Mouse (Mus musculus): ENCODE measurements around the gene Tnfrsf12a. TPM values are rescaled to one million over a fixed set of nuclear protein-coding genes. Genes with fewer than 3 reads are reported as not detected.

Tnfrsf12a gene
- polyA plus RNA-seq, 1 experiment from 2014 or later, result 7.0 TPM

DNA sequence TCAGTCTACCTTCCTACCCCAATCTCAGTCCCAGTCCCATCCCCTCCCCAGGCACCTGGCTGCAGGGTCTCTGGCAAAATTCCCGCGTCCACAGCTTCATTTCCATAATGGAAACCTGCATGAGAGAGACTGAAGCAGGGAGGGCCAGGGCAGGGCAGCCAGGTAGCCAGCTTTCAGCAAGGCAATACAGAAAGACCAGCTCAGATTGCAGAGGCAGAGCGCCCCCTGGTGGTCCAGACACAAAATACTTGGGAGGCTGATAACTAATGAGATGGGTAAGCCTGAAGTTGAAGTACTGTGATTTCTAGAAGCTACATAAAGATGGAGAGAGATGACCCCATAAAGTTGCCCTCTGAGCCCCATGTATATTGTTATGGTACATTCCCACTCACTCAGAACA is 28.9 kb upstream of the Tnfrsf12a start:
- Histone ChIP-seq H3K9ac (ENCODE audit: low read depth, low read length) (no peak overlapping the region), H3K4me2 (ENCODE audit: low read depth, low read length) (no peak overlapping the region)
- no peak for ATAC-seq (ENCODE audit: low read depth)

DNA sequence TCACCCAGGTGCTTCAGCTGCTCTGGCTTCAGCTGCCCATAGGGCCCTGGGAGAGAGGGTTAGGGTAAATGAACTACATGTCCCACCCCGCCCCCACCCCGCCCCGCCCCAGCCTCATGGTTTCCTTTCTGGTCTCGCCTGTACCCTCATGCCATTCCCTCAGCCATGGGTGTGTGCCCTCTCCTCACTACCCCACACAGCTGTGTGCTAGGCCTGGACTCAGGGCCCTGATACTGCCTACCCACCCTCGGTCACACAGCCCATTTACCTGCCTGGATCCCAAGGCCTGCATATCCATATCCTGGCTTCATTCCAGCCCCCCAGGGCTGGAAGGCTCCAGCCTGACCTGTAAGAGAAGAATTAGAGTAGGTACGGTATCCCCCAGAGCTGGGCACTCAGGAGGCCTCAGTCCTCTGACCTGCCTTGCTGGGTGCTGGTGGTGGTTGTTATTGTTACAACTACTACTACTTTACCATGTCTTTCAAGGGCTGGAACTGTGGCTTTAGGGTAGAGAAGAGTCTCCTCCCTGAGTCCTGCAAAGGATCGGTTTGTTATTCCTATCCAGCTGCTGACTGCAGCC is 28.3 kb upstream of the Tnfrsf12a start:
- Histone ChIP-seq H3K4me2 (ENCODE audit: low read depth, low read length) (no peak overlapping the region), H3K27ac (ENCODE audit: low read length) (no peak overlapping the region), H3K9me3 (replicated peaks; ENCODE audit: control insufficient read depth, low read length) (no peaks in the 10 kb centered on the region), H3K4me1 (ENCODE audit: control insufficient read depth, low read depth, low read length) (no peaks in the 10 kb centered on the region), H3K27me3 (ENCODE audit: control insufficient read depth, insufficient read depth, low read depth, low read length) (peaks cover 12% of the 10 kb centered on the region), H3K36me3 (ENCODE audit: control insufficient read depth, insufficient read depth) (no peaks in the 10 kb centered on the region), H3K9ac (ENCODE audit: low read depth, low read length) (no peak overlapping the region), H3K4me3 (ENCODE audit: low read depth, low read length) (no peak overlapping the region)
- 60% methylated on average over 7 of the region's 7 CpGs for WGBS (ENCODE audit: insufficient replicate concordance)
- no peak for ATAC-seq (ENCODE audit: low read depth)

More for the DNA sequence above, 28.9 kb upstream of the Tnfrsf12a start:
- 2% methylated on average over 3 of the region's 3 CpGs for WGBS (ENCODE audit: insufficient replicate concordance)
- H3K9me3 ChIP-seq (replicated peaks; ENCODE audit: control insufficient read depth, low read length), result no peaks in the 10 kb centered on the region
- no peaks in the 10 kb centered on the region for H3K36me3 ChIP-seq (ENCODE audit: control insufficient read depth, insufficient read depth)
- peaks cover 6% of the 10 kb centered on the region for H3K27me3 ChIP-seq (ENCODE audit: control insufficient read depth, insufficient read depth, low read depth, low read length)
- no peaks in the 10 kb centered on the region for H3K4me1 ChIP-seq (ENCODE audit: control insufficient read depth, low read depth, low read length)
- no peak overlapping the region for H3K27ac ChIP-seq (ENCODE audit: low read length)
- no peak overlapping the region for H3K4me3 ChIP-seq (ENCODE audit: low read depth, low read length)

DNA sequence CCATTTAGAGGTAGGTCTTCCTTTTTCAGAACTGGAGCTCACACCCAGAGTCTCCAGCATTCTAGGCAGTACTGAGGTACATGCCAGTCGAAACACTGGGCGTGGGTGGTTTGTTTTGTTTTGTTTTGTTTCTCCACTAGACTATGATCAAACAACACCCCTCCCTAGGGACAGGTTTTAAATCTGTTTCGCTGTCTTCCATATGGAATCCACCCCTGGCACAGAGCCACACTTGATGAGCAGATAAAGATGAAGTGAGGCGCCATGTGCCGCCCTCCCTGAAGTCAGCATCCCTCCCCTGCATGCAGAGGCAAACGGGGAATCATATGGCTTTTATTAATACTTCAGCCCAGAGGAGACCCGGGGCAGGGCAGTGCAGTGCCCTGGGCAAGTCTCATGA is 27.5 kb upstream of the Tnfrsf12a start:
- no peaks in the 10 kb centered on the region for H3K36me3 ChIP-seq (ENCODE audit: control insufficient read depth, insufficient read depth)
- no peaks in the 10 kb centered on the region for H3K4me1 ChIP-seq (ENCODE audit: control insufficient read depth, low read depth, low read length)
- WGBS (ENCODE audit: insufficient replicate concordance), result 55% methylated on average over 7 of the region's 7 CpGs
- no peak overlapping the region for H3K9ac ChIP-seq (ENCODE audit: low read depth, low read length)
- no peak overlapping the region for H3K4me3 ChIP-seq (ENCODE audit: low read depth, low read length)
- H3K4me2 ChIP-seq (ENCODE audit: low read depth, low read length), result no peak overlapping the region
- no peak for ATAC-seq (ENCODE audit: low read depth)
- H3K27me3 ChIP-seq (ENCODE audit: control insufficient read depth, insufficient read depth, low read depth, low read length), result peaks cover 20% of the 10 kb centered on the region
- H3K9me3 ChIP-seq (replicated peaks; ENCODE audit: control insufficient read depth, low read length), result no peaks in the 10 kb centered on the region
- no peak overlapping the region for H3K27ac ChIP-seq (ENCODE audit: low read length)

DNA sequence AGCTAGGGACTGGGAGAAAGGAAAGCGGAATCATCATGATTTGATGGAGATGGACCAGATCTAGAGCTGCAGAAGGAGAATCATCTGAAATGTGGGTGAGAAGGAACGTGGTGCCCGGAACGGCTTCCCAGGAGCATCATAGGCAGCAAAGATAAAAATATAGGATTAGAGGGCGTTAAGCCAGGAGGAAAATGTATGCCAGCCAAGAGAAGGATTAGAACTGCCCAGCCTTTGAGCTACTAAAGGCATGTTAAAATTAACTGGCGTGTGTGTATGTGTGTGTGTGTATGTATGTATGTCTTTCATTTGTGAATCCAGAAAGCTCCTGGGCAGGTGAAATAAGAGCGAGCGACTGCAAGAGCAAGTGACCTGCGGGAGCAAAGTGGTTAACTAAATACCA is 26.0 kb upstream of the Tnfrsf12a start:
- Histone ChIP-seq H3K27ac (ENCODE audit: low read length) (no peak overlapping the region), H3K4me2 (ENCODE audit: low read depth, low read length) (no peak overlapping the region), H3K36me3 (ENCODE audit: control insufficient read depth, insufficient read depth) (no peaks in the 10 kb centered on the region), H3K27me3 (ENCODE audit: control insufficient read depth, insufficient read depth, low read depth, low read length) (peaks cover 35% of the 10 kb centered on the region), H3K9me3 (replicated peaks; ENCODE audit: control insufficient read depth, low read length) (no peaks in the 10 kb centered on the region), H3K9ac (ENCODE audit: low read depth, low read length) (no peak overlapping the region), H3K4me1 (ENCODE audit: control insufficient read depth, low read depth, low read length) (peaks cover 2% of the 10 kb centered on the region), H3K4me3 (ENCODE audit: low read depth, low read length) (no peak overlapping the region)
- no peak for ATAC-seq (ENCODE audit: low read depth)
- 66% methylated on average over 9 of the region's 9 CpGs for WGBS (ENCODE audit: insufficient replicate concordance)

DNA sequence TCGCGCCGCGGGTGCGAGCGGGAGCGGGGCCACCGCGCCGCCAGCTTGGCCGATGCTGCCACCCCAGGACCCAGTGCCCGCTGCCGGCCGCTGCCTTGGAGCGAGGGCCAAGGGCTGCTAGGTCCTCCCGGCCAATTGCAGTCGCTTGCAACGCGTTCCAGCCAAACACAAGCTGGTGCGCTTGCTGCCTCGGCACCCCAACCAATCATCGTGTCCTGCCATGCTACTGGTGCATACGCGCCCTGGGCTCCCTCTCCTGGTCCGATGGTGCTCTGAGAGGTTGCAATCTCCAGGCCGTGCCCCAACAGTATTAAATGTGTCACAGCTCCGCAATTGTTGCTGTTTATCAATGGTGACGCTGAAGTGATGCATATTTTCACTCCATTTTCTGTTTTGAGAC is 22.8 kb upstream of the Tnfrsf12a start:
- Histone ChIP-seq H3K4me2 (ENCODE audit: low read depth, low read length) (peak overlapping the region; percentile 88), H3K27me3 (ENCODE audit: control insufficient read depth, insufficient read depth, low read depth, low read length) (peaks cover 50% of the 10 kb centered on the region), H3K4me3 (ENCODE audit: low read depth, low read length) (peak overlapping the region; percentile 63), H3K27ac (ENCODE audit: low read length) (no peak overlapping the region), H3K36me3 (ENCODE audit: control insufficient read depth, insufficient read depth) (no peaks in the 10 kb centered on the region), H3K9me3 (replicated peaks; ENCODE audit: control insufficient read depth, low read length) (no peaks in the 10 kb centered on the region), H3K9ac (ENCODE audit: low read depth, low read length) (peak overlapping the region; percentile 12; the same call in 1 of the 2 replicates), H3K4me1 (ENCODE audit: control insufficient read depth, low read depth, low read length) (peaks cover 2% of the 10 kb centered on the region)
- WGBS (ENCODE audit: insufficient replicate concordance), result under 1% methylated on average over 26 of the region's 28 CpGs
- peak; percentile 92 for ATAC-seq (ENCODE audit: low read depth)

DNA sequence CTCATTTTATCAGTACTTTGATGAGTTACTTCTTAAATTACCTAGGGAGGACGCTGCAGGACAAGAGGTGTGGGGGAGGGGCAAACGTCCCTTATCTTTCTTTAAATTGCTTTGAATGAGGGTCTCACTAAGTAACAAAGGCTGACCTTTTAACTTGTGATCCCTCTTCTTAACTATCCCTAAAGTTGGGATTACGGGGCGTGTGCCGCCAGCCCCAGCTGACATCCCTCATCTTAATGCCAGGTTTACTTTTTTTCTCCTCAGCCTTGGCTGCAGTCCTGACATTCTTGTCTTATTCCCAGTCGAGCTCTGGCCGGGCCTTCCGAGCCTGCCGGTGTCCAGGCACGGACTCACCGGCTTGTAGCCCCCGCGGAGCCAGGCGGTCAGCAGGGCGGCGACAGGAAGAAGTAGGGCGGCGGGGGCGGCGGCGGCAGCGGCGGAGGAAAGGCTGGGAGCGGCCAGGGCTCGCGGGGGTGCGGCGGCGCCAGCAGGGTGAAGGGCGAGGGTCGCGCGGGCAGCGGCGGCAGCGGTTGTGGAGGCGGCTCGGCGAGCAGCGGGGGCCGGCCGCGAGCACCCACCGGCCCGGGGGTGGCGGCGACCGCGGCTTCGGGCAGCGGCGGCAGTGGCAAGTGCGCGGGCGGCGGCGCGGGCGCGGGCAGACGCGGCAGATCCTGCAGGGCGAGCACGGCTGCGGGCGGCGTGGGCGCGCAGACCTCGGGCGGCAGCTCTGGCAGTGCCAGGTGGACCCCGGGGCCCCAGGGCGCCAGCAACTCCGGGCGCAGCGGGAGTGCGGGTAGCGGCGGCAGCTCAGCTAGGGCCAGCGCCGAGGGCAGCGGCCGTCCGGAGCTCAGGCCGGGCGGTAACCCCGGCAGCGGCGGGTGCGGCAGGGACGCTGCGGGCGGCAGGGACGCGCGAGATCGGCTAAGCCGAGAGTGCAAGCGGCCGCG is 22.1 kb upstream of the Tnfrsf12a start:
- Histone ChIP-seq H3K4me2 (ENCODE audit: low read depth, low read length) (peak overlapping the region; percentile 88), H3K4me3 (ENCODE audit: low read depth, low read length) (peak overlapping the region; percentile 63), H3K36me3 (ENCODE audit: control insufficient read depth, insufficient read depth) (no peaks in the 10 kb centered on the region), H3K9ac (ENCODE audit: low read depth, low read length) (peak overlapping the region; percentile 12; the same call in 1 of the 2 replicates), H3K9me3 (replicated peaks; ENCODE audit: control insufficient read depth, low read length) (no peaks in the 10 kb centered on the region), H3K27me3 (ENCODE audit: control insufficient read depth, insufficient read depth, low read depth, low read length) (peaks cover 50% of the 10 kb centered on the region), H3K27ac (ENCODE audit: low read length) (no peak overlapping the region), H3K4me1 (ENCODE audit: control insufficient read depth, low read depth, low read length) (peaks cover 2% of the 10 kb centered on the region)
- under 1% methylated on average over 87 of the region's 101 CpGs for WGBS (ENCODE audit: insufficient replicate concordance)
- peak; percentile 49 for ATAC-seq (ENCODE audit: low read depth)

DNA sequence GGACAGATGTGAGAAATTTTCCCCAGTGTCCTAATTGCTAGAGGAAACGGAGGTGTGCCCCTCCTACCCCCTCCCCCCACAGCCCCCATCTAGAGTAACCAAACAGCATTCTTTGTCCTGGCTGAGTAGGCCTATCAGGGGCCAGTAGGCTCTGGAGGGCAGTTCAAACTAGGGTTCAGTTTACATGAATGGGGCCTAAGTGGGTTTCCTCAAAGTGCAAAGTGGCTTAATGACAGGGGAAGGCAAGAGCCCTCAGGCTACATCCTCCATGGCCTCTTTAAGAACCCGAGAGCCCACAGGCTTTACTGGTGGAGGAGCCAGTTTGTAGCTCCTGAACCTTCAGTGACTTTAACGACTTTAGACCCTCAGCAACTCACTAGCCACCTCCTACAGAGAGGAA is 18.5 kb upstream of the Tnfrsf12a start:
- no peak for ATAC-seq (ENCODE audit: low read depth)
- Histone ChIP-seq H3K9me3 (replicated peaks; ENCODE audit: control insufficient read depth, low read length) (no peaks in the 10 kb centered on the region), H3K27ac (ENCODE audit: low read length) (no peak overlapping the region), H3K9ac (ENCODE audit: low read depth, low read length) (no peak overlapping the region), H3K36me3 (ENCODE audit: control insufficient read depth, insufficient read depth) (no peaks in the 10 kb centered on the region), H3K4me2 (ENCODE audit: low read depth, low read length) (no peak overlapping the region), H3K27me3 (ENCODE audit: control insufficient read depth, insufficient read depth, low read depth, low read length) (peaks cover 41% of the 10 kb centered on the region), H3K4me1 (ENCODE audit: control insufficient read depth, low read depth, low read length) (peaks cover 2% of the 10 kb centered on the region), H3K4me3 (ENCODE audit: low read depth, low read length) (no peak overlapping the region)
- WGBS (ENCODE audit: insufficient replicate concordance), result 30% methylated on average over 3 of the region's 3 CpGs

DNA sequence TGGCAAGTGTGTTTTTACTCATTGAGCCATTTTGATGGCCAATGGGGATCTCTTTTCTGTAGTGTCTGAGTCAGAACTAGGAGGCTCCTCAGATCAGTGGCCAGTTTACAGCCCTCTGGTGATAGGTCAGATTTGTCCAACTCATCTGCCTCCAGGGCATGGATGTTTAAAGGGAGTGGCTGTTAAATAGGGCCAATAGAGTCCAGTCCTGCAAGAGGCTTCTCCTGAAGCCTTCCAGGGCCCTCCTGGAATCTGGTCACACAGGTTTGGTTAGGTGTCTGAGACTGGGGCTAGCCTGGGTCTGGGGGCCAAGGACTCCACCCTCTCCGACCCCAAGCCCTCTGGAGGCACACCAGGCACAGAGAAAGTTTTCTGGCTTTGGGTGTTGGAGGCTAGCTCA is 17.2 kb upstream of the Tnfrsf12a start:
- no peak overlapping the region for H3K4me3 ChIP-seq (ENCODE audit: low read depth, low read length)
- no peak for ATAC-seq (ENCODE audit: low read depth)
- no peak overlapping the region for H3K9ac ChIP-seq (ENCODE audit: low read depth, low read length)
- 38% methylated on average over 1 of the region's 1 CpGs for WGBS (ENCODE audit: insufficient replicate concordance)
- H3K4me2 ChIP-seq (ENCODE audit: low read depth, low read length), result no peak overlapping the region
- no peaks in the 10 kb centered on the region for H3K9me3 ChIP-seq (replicated peaks; ENCODE audit: control insufficient read depth, low read length)
- H3K27ac ChIP-seq (ENCODE audit: low read length), result no peak overlapping the region
- H3K36me3 ChIP-seq (ENCODE audit: control insufficient read depth, insufficient read depth), result no peaks in the 10 kb centered on the region
- peaks cover 2% of the 10 kb centered on the region for H3K4me1 ChIP-seq (ENCODE audit: control insufficient read depth, low read depth, low read length)
- peaks cover 27% of the 10 kb centered on the region for H3K27me3 ChIP-seq (ENCODE audit: control insufficient read depth, insufficient read depth, low read depth, low read length)

Data from liver, embryonic 16.5 days (tissue).